Mouse (Mus musculus) NIH3T3 (cell line): ENCODE measurements around the gene 1110059E24Rik.

ENCODE experiments used
- DNase-seq: peaks from one replicate; pipeline ENCODE4 v3.0.0-alpha.2; 2012; ENCODE audit warnings: low read depth

1110059E24Rik gene

DNA sequence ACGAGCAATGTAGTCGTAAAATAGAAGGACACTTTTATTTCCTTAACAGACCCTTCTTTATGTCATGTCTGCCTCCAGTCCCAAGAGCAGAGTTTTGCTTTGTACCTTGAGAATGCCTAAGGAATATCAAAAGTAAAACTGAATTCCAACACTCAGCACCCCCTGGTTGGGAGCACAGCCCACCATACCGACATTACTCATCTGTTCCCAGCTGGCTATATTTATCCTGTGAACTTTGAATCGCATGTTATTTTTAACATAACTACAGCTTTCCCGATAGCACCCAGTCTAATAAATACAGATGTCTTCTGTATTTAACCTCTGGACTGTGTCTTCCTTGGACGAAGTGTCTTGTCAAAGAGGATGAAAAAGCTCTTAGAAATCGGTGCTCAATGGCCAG lies 80.8 kb downstream of the 1110059E24Rik start:
- no peak for DNase-seq

GRCm38 (mm10) chr19:21571223-21571980 lies 81.4 kb downstream of the 1110059E24Rik start:
- DNase-seq: peak; percentile 90

DNA sequence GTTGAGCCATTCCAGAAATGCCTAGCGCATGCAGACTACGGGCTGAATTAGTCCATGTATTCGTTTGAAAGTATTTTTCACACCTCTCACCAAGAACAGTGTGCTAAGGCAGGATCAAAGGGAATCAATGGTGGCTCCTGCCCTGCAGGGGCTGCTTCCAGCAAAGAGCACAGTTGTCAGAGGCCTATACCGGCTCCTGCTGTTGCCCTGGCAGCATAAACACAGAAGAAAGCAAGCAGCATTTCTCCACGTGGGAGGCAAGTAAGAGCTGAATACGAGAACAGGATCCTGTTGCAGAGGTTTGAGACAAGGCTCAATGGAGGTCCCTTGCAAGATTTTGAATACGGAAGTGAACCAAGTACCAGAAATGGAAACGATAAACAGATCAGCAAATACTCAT lies 82.0 kb downstream of the 1110059E24Rik start:
- DNase-seq: no peak

GRCm38 (mm10) chr19:21568528-21569185 lies 84.1 kb downstream of the 1110059E24Rik start:
- DNase-seq: no peak

GRCm38 (mm10) chr19:21567933-21568332 lies 84.8 kb downstream of the 1110059E24Rik start:
- DNase-seq: no peak

DNA sequence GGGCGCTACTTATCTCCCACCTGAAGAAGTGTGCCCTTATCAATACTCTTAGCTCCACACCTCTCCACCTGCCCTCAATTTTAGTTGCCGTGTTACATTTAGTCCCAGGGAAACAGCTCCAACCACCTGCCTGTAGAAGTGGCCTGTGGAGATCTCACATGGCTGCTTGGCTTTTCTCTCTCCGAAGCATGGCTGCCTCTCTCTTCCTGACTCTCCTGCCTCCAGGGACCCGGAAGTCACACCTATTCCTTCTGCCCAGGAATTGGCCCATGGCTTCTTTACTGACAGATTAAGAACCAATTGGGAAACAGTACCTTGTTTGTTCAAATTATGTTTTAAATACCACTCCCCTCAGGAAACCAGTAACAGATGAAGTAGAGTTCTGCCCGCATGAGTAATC lies 86.3 kb downstream of the 1110059E24Rik start:
- no peak for DNase-seq

GRCm38 (mm10) chr19:21564461-21564797 lies 88.3 kb downstream of the 1110059E24Rik start:
- DNase-seq: no peak

- DNase-seq: peak; percentile 92
Measured at GRCm38 (mm10) chr19:21563789-21564460, 88.9 kb downstream of the 1110059E24Rik start.

GRCm38 (mm10) chr19:21562996-21563395 lies 89.8 kb downstream of the 1110059E24Rik start:
- no peak for DNase-seq

GRCm38 (mm10) chr19:21552801-21553200 lies 100.0 kb downstream of the 1110059E24Rik start:
- DNase-seq: no peak

DNA sequence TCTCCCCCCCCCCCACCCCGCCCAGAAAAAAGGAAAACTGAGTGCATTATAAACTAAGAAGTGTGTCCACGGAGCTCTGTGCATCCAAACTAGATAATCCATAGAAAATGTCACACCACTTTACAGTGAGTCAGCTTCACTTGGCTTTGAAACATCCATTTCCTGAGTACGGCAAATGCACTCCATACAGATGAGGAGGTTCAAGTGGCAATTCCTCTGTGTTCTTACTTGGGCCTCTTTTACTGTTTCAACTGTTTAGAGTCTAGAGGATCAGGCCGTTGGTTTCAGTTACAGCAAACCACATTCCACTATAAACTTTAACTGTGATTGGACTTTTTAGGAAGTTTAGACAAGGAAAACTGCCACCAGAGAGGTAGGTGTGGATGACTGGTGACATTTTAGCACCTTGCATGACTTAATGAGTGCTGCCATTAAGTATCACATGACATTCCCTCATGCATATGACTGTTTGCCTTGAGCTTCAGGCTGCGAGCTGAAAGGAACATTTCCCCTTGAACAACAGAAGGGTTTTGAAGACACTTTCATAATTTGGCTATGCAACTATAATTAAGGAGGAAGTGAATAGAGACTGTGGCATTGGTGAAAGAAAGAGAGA lies 100.7 kb downstream of the 1110059E24Rik start:
- no peak for DNase-seq

- DNase-seq: no peak
Measured at GRCm38 (mm10) chr19:21549713-21550112, 103.1 kb downstream of the 1110059E24Rik start.

DNA sequence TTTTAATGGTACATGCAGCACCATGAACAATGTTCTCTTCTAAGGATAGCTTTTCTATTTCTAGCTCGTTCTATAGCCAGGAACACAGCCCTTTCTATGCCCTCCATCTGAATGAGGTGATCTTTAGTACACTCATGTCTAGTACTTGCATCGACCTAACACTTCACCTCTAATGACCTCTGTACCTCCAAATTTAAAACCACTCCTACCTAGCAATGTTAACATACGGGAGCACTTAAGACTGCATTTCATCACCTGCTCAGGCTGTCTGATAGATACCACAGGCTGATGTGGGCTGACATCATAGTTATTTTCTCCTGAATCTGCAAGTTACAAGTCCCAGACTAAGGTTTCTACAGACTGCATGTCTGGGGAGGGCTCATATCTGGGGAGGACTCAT lies 103.8 kb downstream of the 1110059E24Rik start:
- DNase-seq: no peak

GRCm38 (mm10) chr19:21537125-21537524 lies 115.7 kb downstream of the 1110059E24Rik start:
- DNase-seq: no peak
